Mouse (Mus musculus) heart, adult 2 months (tissue): Measurements from ENCODE around the gene Mrps33.

Source experiments
- CTCF ChIP-seq: fragments of 200-600 bp; IDR thresholded peaks from 2 replicates; pipeline ENCODE4 v1.8.1; 2022; ENCODE audit warnings: antibody characterized with exemption, mild to moderate bottlenecking, moderate library complexity
- EP300 ChIP-seq: fragments of 200-500 bp; IDR thresholded peaks from 2 replicates; pipeline ENCODE4 v1.6.1; 2011; ENCODE audit warnings: low read depth, low read length, control low read depth; ENCODE audit not compliant: insufficient read depth
- POLR2A ChIP-seq: fragments of 200-500 bp; IDR thresholded peaks from 2 replicates; pipeline ENCODE4 v1.6.1; 2011; ENCODE audit warnings: mild to moderate bottlenecking, low read depth, low read length, control low read depth; ENCODE audit not compliant: insufficient read depth

- TF ChIP-seq CTCF: no peak
- no peak for TF ChIP-seq EP300
- TF ChIP-seq POLR2A: no peak
Measured at GRCm38 (mm10) chr6:39776275-39776674, 34.5 kb downstream of the Mrps33 start.
